Mouse (Mus musculus): ENCODE results near the gene Fbln2. TPM values are rescaled to one million over a fixed set of nuclear protein-coding genes. Genes with fewer than 3 reads are reported as not detected.

Fbln2 gene
- total and polyA plus RNA-seq, 3 experiments, result 55.8 to 117 (median 56.9) TPM

GRCm38 (mm10) chr6:91218445-91218844 is 6.2 kb downstream of the Fbln2 start:
- intact Hi-C loops (cut with DNase I), result loop anchor here (2.0 kb wide), 1 partner anchor 38 kb away; no protein-coding TSS in a partner anchor
- DNase-seq, result peak in 1 of 2 experiments; percentile 49
- WGBS, result 31% methylated on average over 9 of the region's 9 CpGs
- H3K4me1 ChIP-seq (ENCODE audit: control insufficient read depth, insufficient read depth, low read length), result peaks cover 29% of the 10 kb centered on the region
- H3K27ac ChIP-seq, result peak overlapping the region; percentile 28
- TF ChIP-seq POLR2A (IDR thresholded peaks at IDR 0.05; ENCODE audit: insufficient read depth, low read depth, low read length) (no peak), EP300 (IDR thresholded peaks at IDR 0.05; ENCODE audit: insufficient read depth, low read depth, low read length) (0 out of 2 replicates have a peak, but pooled peaks have one; percentile 20)
- no peak overlapping the region for H3K4me3 ChIP-seq
- no peaks in the 10 kb centered on the region; the same call in 1 of the 2 replicates for H3K36me3 ChIP-seq (ENCODE audit: control insufficient read depth, insufficient read depth, low read length)
- no peaks in the 10 kb centered on the region for H3K27me3 ChIP-seq (ENCODE audit: control insufficient read depth, insufficient read depth, low read length)
- H3K9ac ChIP-seq (ENCODE audit: low read depth, low read length), result no peak overlapping the region
- H3K79me2 ChIP-seq (replicated peaks; ENCODE audit: control insufficient read depth, insufficient read depth, low read length), result no peaks in the 10 kb centered on the region

DNA sequence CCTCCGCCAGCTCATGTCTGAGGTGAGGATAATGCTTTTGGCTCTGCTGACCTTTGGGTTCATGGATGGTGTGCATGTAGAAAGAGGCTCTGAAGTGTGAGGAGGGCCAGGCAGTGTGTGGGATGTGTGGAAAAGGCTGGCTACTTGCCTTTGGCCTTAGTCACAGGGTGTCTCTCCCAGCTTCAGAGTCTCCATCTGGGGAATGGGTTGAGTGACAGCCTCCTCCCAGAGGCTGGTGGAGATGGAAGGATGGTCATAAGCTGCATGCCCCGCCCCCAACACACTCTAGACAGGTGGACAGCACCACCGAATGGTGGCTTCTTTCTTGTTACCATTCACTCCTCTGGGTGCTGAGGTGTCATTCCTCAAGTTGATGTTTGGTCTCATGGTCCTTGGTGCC is 6.6 kb downstream of the Fbln2 start:
- Histone ChIP-seq H3K9ac (ENCODE audit: low read depth, low read length) (no peak overlapping the region), H3K27me3 (ENCODE audit: control insufficient read depth, insufficient read depth, low read length) (no peaks in the 10 kb centered on the region), H3K4me1 (ENCODE audit: control insufficient read depth, insufficient read depth, low read length) (peaks cover 32% of the 10 kb centered on the region), H3K4me3 (no peak overlapping the region), H3K27ac (no peak overlapping the region), H3K79me2 (replicated peaks; ENCODE audit: control insufficient read depth, insufficient read depth, low read length) (no peaks in the 10 kb centered on the region), H3K36me3 (ENCODE audit: control insufficient read depth, insufficient read depth, low read length) (no peaks in the 10 kb centered on the region; the same call in 1 of the 2 replicates)
- intact Hi-C loops (cut with DNase I), result loop anchor here (2.0 kb wide), 1 partner anchor 38 kb away; no protein-coding TSS in a partner anchor
- 74% methylated on average over 3 of the region's 3 CpGs for WGBS
- TF ChIP-seq CTCF (IDR thresholded peaks at IDR 0.05) (peak; percentile 34), POLR2A (IDR thresholded peaks at IDR 0.05; ENCODE audit: insufficient read depth, low read depth, low read length) (no peak), EP300 (IDR thresholded peaks at IDR 0.05; ENCODE audit: insufficient read depth, low read depth, low read length) (no peak)
- peak in 1 of 2 experiments; percentile 26 for DNase-seq

DNA sequence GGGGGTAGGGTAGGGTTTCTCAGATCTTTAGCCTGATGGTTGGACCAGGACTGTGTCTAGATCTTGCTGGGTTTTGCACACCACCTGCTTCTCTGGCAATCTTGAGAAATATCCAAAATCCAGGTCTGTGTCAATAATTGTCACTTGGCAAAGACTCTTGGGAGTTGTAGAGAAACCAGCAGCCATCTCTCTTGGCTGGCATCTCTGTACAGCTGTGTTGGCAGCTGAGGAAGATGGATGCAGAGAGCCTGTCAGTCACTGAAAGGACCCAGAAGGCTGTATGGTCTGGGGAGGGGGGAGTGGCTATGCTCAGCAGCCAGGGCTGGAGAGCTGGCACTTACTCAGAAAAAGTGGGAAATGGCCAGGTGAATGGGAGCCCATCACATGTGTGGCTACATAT is 7.8 kb downstream of the Fbln2 start:
- peaks cover 37% of the 10 kb centered on the region for H3K4me1 ChIP-seq (ENCODE audit: control insufficient read depth, insufficient read depth, low read length)
- no peak for DNase-seq
- H3K27ac ChIP-seq, result no peak overlapping the region
- H3K27me3 ChIP-seq (ENCODE audit: control insufficient read depth, insufficient read depth, low read length), result no peaks in the 10 kb centered on the region
- no peak for TF ChIP-seq EP300 (IDR thresholded peaks at IDR 0.05; ENCODE audit: insufficient read depth, low read depth, low read length)
- TF ChIP-seq CTCF (IDR thresholded peaks at IDR 0.05), result no peak
- no peak for TF ChIP-seq POLR2A (IDR thresholded peaks at IDR 0.05; ENCODE audit: insufficient read depth, low read depth, low read length)
- no peaks in the 10 kb centered on the region; the same call in 1 of the 2 replicates for H3K36me3 ChIP-seq (ENCODE audit: control insufficient read depth, insufficient read depth, low read length)
- no peak overlapping the region for H3K4me3 ChIP-seq
- intact Hi-C loops (cut with DNase I), result loop anchor here (5.0 kb wide), 1 partner anchor 57 kb away; no protein-coding TSS in a partner anchor
- no peak overlapping the region for H3K9ac ChIP-seq (ENCODE audit: low read depth, low read length)
- H3K79me2 ChIP-seq (replicated peaks; ENCODE audit: control insufficient read depth, insufficient read depth, low read length), result no peaks in the 10 kb centered on the region

DNA sequence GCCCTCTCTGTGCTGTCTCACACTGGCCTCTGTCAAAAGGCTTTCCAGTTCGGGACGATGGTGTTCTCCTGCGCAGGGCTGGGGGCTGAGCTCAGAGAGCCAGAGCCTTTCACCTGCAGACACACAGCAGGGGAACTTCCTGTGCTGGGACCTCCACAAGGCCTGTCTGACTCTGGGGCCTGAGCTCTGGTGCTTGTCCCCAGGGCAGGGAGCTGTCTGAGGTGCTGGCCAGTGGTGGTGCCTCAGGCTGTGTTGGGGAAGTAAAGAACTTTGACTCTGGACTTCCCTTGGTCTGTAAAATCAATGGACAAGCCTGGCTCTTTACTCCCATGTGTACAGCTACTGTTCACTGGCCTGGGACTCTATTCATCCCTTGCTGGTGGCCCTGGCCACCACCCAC is 8.8 kb downstream of the Fbln2 start:
- Histone ChIP-seq H3K4me3 (no peak overlapping the region), H3K79me2 (replicated peaks; ENCODE audit: control insufficient read depth, insufficient read depth, low read length) (no peaks in the 10 kb centered on the region), H3K27ac (no peak overlapping the region), H3K36me3 (ENCODE audit: control insufficient read depth, insufficient read depth, low read length) (no peaks in the 10 kb centered on the region; the same call in 1 of the 2 replicates), H3K27me3 (ENCODE audit: control insufficient read depth, insufficient read depth, low read length) (no peaks in the 10 kb centered on the region), H3K9ac (ENCODE audit: low read depth, low read length) (no peak overlapping the region), H3K4me1 (ENCODE audit: control insufficient read depth, insufficient read depth, low read length) (peaks cover 39% of the 10 kb centered on the region)
- 41% methylated on average over 3 of the region's 3 CpGs for WGBS
- TF ChIP-seq CTCF (IDR thresholded peaks at IDR 0.05), result no peak
- TF ChIP-seq EP300 (IDR thresholded peaks at IDR 0.05; ENCODE audit: insufficient read depth, low read depth, low read length), result no peak
- DNase-seq, result no peak
- intact Hi-C loops (cut with DNase I), result loop anchor here (5.0 kb wide), 1 partner anchor 56 kb away; no protein-coding TSS in a partner anchor

GRCm38 (mm10) chr6:91222694-91223346 is 10.6 kb downstream of the Fbln2 start:
- Histone ChIP-seq H3K9ac (ENCODE audit: low read depth, low read length) (no peak overlapping the region), H3K4me1 (ENCODE audit: control insufficient read depth, insufficient read depth, low read length) (peaks cover 28% of the 10 kb centered on the region), H3K27me3 (ENCODE audit: control insufficient read depth, insufficient read depth, low read length) (no peaks in the 10 kb centered on the region), H3K36me3 (ENCODE audit: control insufficient read depth, insufficient read depth, low read length) (no peaks in the 10 kb centered on the region), H3K27ac (no peak overlapping the region; the same call in 1 of the 2 replicates), H3K79me2 (replicated peaks; ENCODE audit: control insufficient read depth, insufficient read depth, low read length) (no peaks in the 10 kb centered on the region), H3K4me3 (no peak overlapping the region)
- peak in 1 of 2 experiments; percentile 71 for DNase-seq
- TF ChIP-seq POLR2A (IDR thresholded peaks at IDR 0.05; ENCODE audit: insufficient read depth, low read depth, low read length) (no peak), EP300 (IDR thresholded peaks at IDR 0.05; ENCODE audit: insufficient read depth, low read depth, low read length) (no peak), CTCF (IDR thresholded peaks at IDR 0.05) (no peak)
- WGBS, result 75% methylated on average over 10 of the region's 10 CpGs
- intact Hi-C loops (cut with DNase I), result loop anchor here (5.0 kb wide), 1 partner anchor 54 kb away; no protein-coding TSS in a partner anchor

DNA sequence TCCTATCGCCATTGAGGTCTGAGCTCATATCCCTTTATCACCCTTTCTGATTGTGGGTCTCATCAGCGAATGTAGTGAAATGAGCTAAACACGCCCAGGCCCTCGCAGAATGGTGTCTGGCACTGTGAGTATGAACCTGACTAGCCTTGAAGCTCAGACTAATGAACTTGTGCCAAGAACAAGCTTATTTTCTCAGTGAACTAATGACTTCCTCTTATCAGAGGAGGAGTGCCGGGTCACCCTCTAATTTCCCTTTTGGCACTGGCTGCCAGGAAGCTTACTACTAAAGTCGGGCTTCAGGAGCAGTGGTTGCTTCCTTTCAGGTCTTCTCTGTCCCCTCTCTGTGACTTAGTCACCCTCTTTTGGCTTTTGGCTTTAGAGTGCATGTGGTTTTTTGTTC is 12.7 kb downstream of the Fbln2 start:
- no peaks in the 10 kb centered on the region for H3K79me2 ChIP-seq (replicated peaks; ENCODE audit: control insufficient read depth, insufficient read depth, low read length)
- H3K27ac ChIP-seq, result no peak overlapping the region
- peaks cover 19% of the 10 kb centered on the region for H3K4me1 ChIP-seq (ENCODE audit: control insufficient read depth, insufficient read depth, low read length)
- H3K36me3 ChIP-seq (ENCODE audit: control insufficient read depth, insufficient read depth, low read length), result no peaks in the 10 kb centered on the region
- H3K9ac ChIP-seq (ENCODE audit: low read depth, low read length), result no peak overlapping the region
- peak in 1 of 2 experiments; percentile 60 for DNase-seq
- WGBS, result 26% methylated on average over 6 of the region's 6 CpGs
- H3K27me3 ChIP-seq (ENCODE audit: control insufficient read depth, insufficient read depth, low read length), result no peaks in the 10 kb centered on the region
- intact Hi-C loops (cut with DNase I), result loop anchor here (5.0 kb wide), 1 partner anchor 52 kb away; no protein-coding TSS in a partner anchor
- TF ChIP-seq POLR2A (IDR thresholded peaks at IDR 0.05; ENCODE audit: insufficient read depth, low read depth, low read length) (no peak), EP300 (IDR thresholded peaks at IDR 0.05; ENCODE audit: insufficient read depth, low read depth, low read length) (0 out of 2 replicates have a peak, but pooled peaks have one; percentile 32), CTCF (IDR thresholded peaks at IDR 0.05) (no peak)
- H3K4me3 ChIP-seq, result no peak overlapping the region

Data from heart, adult 2 months (tissue).